Mouse (Mus musculus) liver, embryonic 12.5 days (tissue): ENCODE measurements around the gene Spem1. TPM values are rescaled to one million over a fixed set of nuclear protein-coding genes. Genes with fewer than 3 reads are reported as not detected.
A peak's percentile ranks its signal among the peaks of the same experiment; 100 is the strongest.

Experiments
- ATAC-seq: fragments of 200-750 bp; cut with Nextera tagmentation; 2 replicates; pipeline ENCODE4 v1.8.0; 2017; ENCODE audit warnings: moderate number of reproducible peaks, mild to moderate bottlenecking, moderate library complexity
- H3K27ac ChIP-seq: fragments of 300-500 bp; sonication (generic); 2 replicates; pipeline ENCODE4 v1.5.1; 2016; ENCODE audit warnings: mild to moderate bottlenecking
- H3K27me3 ChIP-seq: fragments of 300-500 bp; sonication (generic); replicated peaks from 2 replicates; pipeline ENCODE4 v1.6.1; 2016; ENCODE audit warnings: mild to moderate bottlenecking, moderate library complexity
- H3K36me3 ChIP-seq: fragments of 300-500 bp; sonication (generic); 2 replicates; pipeline ENCODE4 v1.6.1; 2016; ENCODE audit warnings: mild to moderate bottlenecking, moderate library complexity
- H3K4me1 ChIP-seq: fragments of 300-500 bp; sonication (generic); 2 replicates; pipeline ENCODE4 v1.6.1; 2016
- H3K4me2 ChIP-seq: fragments of 300-500 bp; sonication (generic); 2 replicates; pipeline ENCODE4 v1.6.1; 2016; ENCODE audit warnings: mild to moderate bottlenecking, moderate library complexity
- H3K4me3 ChIP-seq: fragments of 300-500 bp; sonication (generic); 2 replicates; pipeline ENCODE4 v1.5.1; 2016; ENCODE audit warnings: mild to moderate bottlenecking, moderate library complexity
- H3K9ac ChIP-seq: fragments of 300-500 bp; sonication (generic); 2 replicates; pipeline ENCODE4 v1.6.1; 2016; ENCODE audit warnings: mild to moderate bottlenecking, moderate library complexity
- H3K9me3 ChIP-seq: fragments of 300-500 bp; sonication (generic); replicated peaks from 2 replicates; pipeline ENCODE4 v1.6.1; 2016; ENCODE audit warnings: mild to moderate bottlenecking, moderate library complexity
- WGBS: fragments of 180-500 bp; shearing (Covaris S2); methylation state at CpG from one replicate; pipeline ENCODE4 v1.1.7; 2016; ENCODE audit not compliant: insufficient replicate concordance; 5-methylcytosine and 5-hydroxymethylcytosine counted together
- polyA plus RNA-seq: library from polyadenylated mRNA; unstranded; fragments of >200 nt; fragmentation: Nextera tagmentation; extraction: Ambion mirVana; gene quantifications from 2 replicates; pipeline ENCODE4 v1.2.1, GENCODE M21; 2016

Spem1 gene
- polyA plus RNA-seq, 1 experiment from 2014 or later, result not detected

- Histone ChIP-seq H3K27ac (peak overlapping the region; percentile 99), H3K36me3 (peaks cover 56% of the 10 kb centered on the region), H3K4me3 (no peak overlapping the region), H3K4me2 (0 out of 2 replicates have a peak overlapping the region, but pooled peaks have one; percentile 10), H3K9me3 (no peaks in the 10 kb centered on the region), H3K9ac (no peak overlapping the region), H3K4me1 (peaks cover 91% of the 10 kb centered on the region), H3K27me3 (no peaks in the 10 kb centered on the region)
- 83% methylated on average over 15 of the region's 15 CpGs for WGBS
- no peak for ATAC-seq
These were observed 27.9 kb upstream of the Spem1 start for GRCm38 (mm10) chr11:69849884-69850283.

- peaks cover 85% of the 10 kb centered on the region for H3K4me1 ChIP-seq
These were observed 27.1 kb upstream of the Spem1 start for GRCm38 (mm10) chr11:69849128-69849527.

GRCm38 (mm10) chr11:69848021-69848420, 26.0 kb upstream of the Spem1 start:
- ATAC-seq, result no peak
- 94% methylated on average over 6 of the region's 6 CpGs for WGBS
- H3K27ac ChIP-seq, result peak overlapping the region; percentile 99
- H3K27me3 ChIP-seq, result no peaks in the 10 kb centered on the region
- H3K9me3 ChIP-seq, result no peaks in the 10 kb centered on the region
- peak overlapping the region; percentile 92 for H3K4me2 ChIP-seq
- peak overlapping the region; percentile 87; the same call in 1 of the 2 replicates for H3K9ac ChIP-seq
- H3K36me3 ChIP-seq, result peaks cover 54% of the 10 kb centered on the region
- H3K4me3 ChIP-seq, result peak overlapping the region; percentile 73
- H3K4me1 ChIP-seq, result peaks cover 80% of the 10 kb centered on the region

More at GRCm38 (mm10) chr11:69849128-69849527, 27.1 kb upstream of the Spem1 start:
- Histone ChIP-seq H3K27me3 (no peaks in the 10 kb centered on the region), H3K4me3 (no peak overlapping the region), H3K4me2 (0 out of 2 replicates have a peak overlapping the region, but pooled peaks have one; percentile 10), H3K27ac (peak overlapping the region; percentile 99), H3K9me3 (no peaks in the 10 kb centered on the region), H3K36me3 (peaks cover 56% of the 10 kb centered on the region), H3K9ac (0 out of 2 replicates have a peak overlapping the region, but pooled peaks have one; percentile 8)
- 75% methylated on average over 9 of the region's 9 CpGs for WGBS
- no peak for ATAC-seq

- Histone ChIP-seq H3K9me3 (no peaks in the 10 kb centered on the region), H3K4me3 (peak overlapping the region; percentile 73), H3K27me3 (no peaks in the 10 kb centered on the region), H3K36me3 (peaks cover 44% of the 10 kb centered on the region), H3K9ac (peak overlapping the region; percentile 87), H3K4me2 (peak overlapping the region; percentile 92), H3K4me1 (peaks cover 80% of the 10 kb centered on the region), H3K27ac (peak overlapping the region; percentile 99)
- 15% methylated on average over 37 of the region's 37 CpGs for WGBS
- ATAC-seq, result peak; percentile 67
These were observed 25.0 kb upstream of the Spem1 start for GRCm38 (mm10) chr11:69846738-69847688.

GRCm38 (mm10) chr11:69846198-69846680, 24.3 kb upstream of the Spem1 start, which contains the start of gene Plscr3:
TSS of gene Plscr3 (plus strand) at chr11:69846376.
- H3K4me1 ChIP-seq, result peaks cover 72% of the 10 kb centered on the region
- peak within 1 kb of the TSS; percentile 73 for H3K4me3 ChIP-seq
- under 1% methylated on average over 38 of the region's 38 CpGs for WGBS
- no peaks in the 10 kb centered on the region for H3K27me3 ChIP-seq
- ATAC-seq, result peak; percentile 90
- H3K27ac ChIP-seq, result peak within 1 kb of the TSS; percentile 99
- peak within 1 kb of the TSS; percentile 87 for H3K9ac ChIP-seq
- H3K4me2 ChIP-seq, result peak within 1 kb of the TSS; percentile 92
- peaks cover 37% of the 10 kb centered on the region for H3K36me3 ChIP-seq
- H3K9me3 ChIP-seq, result no peaks in the 10 kb centered on the region

- Histone ChIP-seq H3K36me3 (0 out of 2 replicates have a peak, but pooled peaks cover 5% of the 10 kb centered on the region), H3K27me3 (peaks cover 41% of the 10 kb centered on the region), H3K9ac (peak overlapping the region; percentile 77), H3K4me2 (peak overlapping the region; percentile 98), H3K9me3 (no peaks in the 10 kb centered on the region), H3K4me3 (peak overlapping the region; percentile 63), H3K27ac (peak overlapping the region; percentile 80), H3K4me1 (peaks cover 72% of the 10 kb centered on the region)
- WGBS, result 0% methylated on average over 7 of the region's 7 CpGs
- ATAC-seq, result peak; percentile 11
These were observed 16.7 kb upstream of the Spem1 start for GRCm38 (mm10) chr11:69838714-69839104.

GRCm38 (mm10) chr11:69837952-69838713, 16.2 kb upstream of the Spem1 start, which contains the start of gene Tmem256:
TSS of gene Tmem256 (plus strand) at chr11:69838514.
- Histone ChIP-seq H3K4me3 (peak within 1 kb of the TSS; percentile 63), H3K9me3 (no peaks in the 10 kb centered on the region), H3K27me3 (peaks cover 47% of the 10 kb centered on the region), H3K4me1 (peaks cover 73% of the 10 kb centered on the region), H3K36me3 (0 out of 2 replicates have a peak, but pooled peaks cover 5% of the 10 kb centered on the region), H3K4me2 (peak within 1 kb of the TSS; percentile 98), H3K27ac (peak within 1 kb of the TSS; percentile 80), H3K9ac (peak within 1 kb of the TSS; percentile 77)
- peak; percentile 85 for ATAC-seq
- under 1% methylated on average over 34 of the region's 34 CpGs for WGBS

GRCm38 (mm10) chr11:69837604-69837951, 15.6 kb upstream of the Spem1 start, which contains the start of gene Nlgn2:
TSS of gene Nlgn2 (minus strand) at chr11:69837784.
- peak within 1 kb of the TSS; percentile 98 for H3K4me2 ChIP-seq
- peak within 1 kb of the TSS; percentile 77 for H3K9ac ChIP-seq
- no peaks in the 10 kb centered on the region for H3K9me3 ChIP-seq
- peak within 1 kb of the TSS; percentile 80 for H3K27ac ChIP-seq
- peaks cover 52% of the 10 kb centered on the region for H3K27me3 ChIP-seq
- ATAC-seq, result peak; percentile 30
- WGBS, result under 1% methylated on average over 30 of the region's 32 CpGs
- H3K36me3 ChIP-seq, result 0 out of 2 replicates have a peak, but pooled peaks cover 5% of the 10 kb centered on the region
- H3K4me1 ChIP-seq, result peaks cover 68% of the 10 kb centered on the region
- peak within 1 kb of the TSS; percentile 63 for H3K4me3 ChIP-seq

- H3K27me3 ChIP-seq, result peaks cover 59% of the 10 kb centered on the region
- no peak for ATAC-seq
- peak overlapping the region; percentile 72 for H3K9ac ChIP-seq
- H3K36me3 ChIP-seq, result 0 out of 2 replicates have a peak, but pooled peaks cover 5% of the 10 kb centered on the region
- 3% methylated on average over 52 of the region's 52 CpGs for WGBS
- H3K4me3 ChIP-seq, result peak overlapping the region; percentile 63
- peaks cover 62% of the 10 kb centered on the region for H3K4me1 ChIP-seq
- peak overlapping the region; percentile 80 for H3K27ac ChIP-seq
- H3K9me3 ChIP-seq, result no peaks in the 10 kb centered on the region
- peak overlapping the region; percentile 98 for H3K4me2 ChIP-seq
These were observed 15.0 kb upstream of the Spem1 start for GRCm38 (mm10) chr11:69836703-69837576.

GRCm38 (mm10) chr11:69835966-69836335, 14.0 kb upstream of the Spem1 start:
- Histone ChIP-seq H3K4me3 (0 out of 2 replicates have a peak overlapping the region, but pooled peaks have one; percentile 2), H3K9ac (no peak overlapping the region), H3K4me2 (peak overlapping the region; percentile 98), H3K4me1 (peaks cover 70% of the 10 kb centered on the region), H3K27me3 (peaks cover 69% of the 10 kb centered on the region), H3K9me3 (no peaks in the 10 kb centered on the region), H3K36me3 (0 out of 2 replicates have a peak, but pooled peaks cover 9% of the 10 kb centered on the region), H3K27ac (no peak overlapping the region)
- WGBS, result 6% methylated on average over 4 of the region's 4 CpGs
- no peak for ATAC-seq
